ENCODE assay signal across 28 mouse cellular contexts in the genomic region with DNA sequence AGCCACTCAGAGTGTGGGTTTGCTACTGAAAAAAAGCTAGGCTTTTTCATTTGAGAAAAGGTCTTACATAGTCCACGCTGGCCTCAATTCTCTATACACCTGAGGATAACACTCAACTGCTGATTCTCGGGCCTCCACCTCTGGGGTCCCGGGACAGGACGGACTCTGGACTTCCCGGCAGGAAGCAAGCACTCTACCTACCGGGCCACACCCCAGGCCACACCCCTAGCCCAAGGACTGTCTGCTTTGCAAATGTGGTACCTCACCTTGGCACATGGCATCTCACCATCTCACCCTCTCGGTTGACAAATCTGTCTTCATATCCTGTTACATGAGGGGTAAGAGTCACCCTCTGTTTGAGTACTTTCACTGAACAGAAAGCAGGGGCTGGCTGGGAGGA. TPM values are rescaled to one million over a fixed set of nuclear protein-coding genes. Genes with fewer than 3 reads are reported as not detected.
DNase-seq lines count a peak whose midpoint lies in the region; ATAC-seq lines count a peak whose summit lies in the region.
"Had no signal": no experiment of that assay in that cellular context is flagged by ENCODE, and none has a peak within 500 bp of the region (broad histone marks: within the 10 kb centered on the region; RNA-seq: fewer than 3 reads in every experiment).

No protein-coding gene starts in this region.

- peak; percentile 45; the same call in 1 of the 2 replicates for ATAC-seq in granulocyte monocyte progenitor cell, adult 5-6 weeks (replicated peaks; ENCODE audit: poor library complexity, severe bottlenecking)
- ATAC-seq in intestine, embryonic 16.5 days, result peak; percentile 73
- ATAC-seq in hindbrain, embryonic 11.5 days (ENCODE audit: low FRiP score), result no peak
- ATAC-seq: activated CD4-positive, CD25-positive, alpha-beta regulatory T cell, adult 4 months; CD4-positive, CD25-positive, alpha-beta regulatory T cell, adult 4 months; forebrain, embryonic 13.5 days; forebrain, embryonic 15.5 days; Patski had no signal

- DNase-seq in heart, embryonic 10.5 days (ENCODE audit: low spot score), result no peak
- DNase-seq in heart, postnatal 14 days, result no peak
- peak; percentile 49 for DNase-seq in yolk sac, embryonic 10.5 days (ENCODE audit: low spot score)
- DNase-seq in frontal cortex, postnatal 10 days (ENCODE audit: low spot score in 2 of 2), result no peak
- no peak for DNase-seq in left cerebral cortex, postnatal 10 days (ENCODE audit: extremely low spot score in 1 of 2, low spot score in 2 of 2)
- no peak for DNase-seq in hindbrain, embryonic 11.5 days (ENCODE audit: low spot score)
- DNase-seq: adrenal gland, adult 8-10 months; adrenal gland, postnatal 14 days; adrenal gland, postnatal 36 days; B cell, adult 2 months; cerebellum, adult 11-12 months; cerebellum, adult 2 months; cerebellum, adult 9-10 months; cerebellum, postnatal 10 days; cerebellum, postnatal 25 days had no signal

- WGBS in heart, embryonic 10.5 days, result 59% methylated on average over 7 of the region's 7 CpGs
- 46% methylated on average over 7 of the region's 7 CpGs for WGBS in intestine, embryonic 16.5 days
- WGBS in hindbrain, embryonic 11.5 days, result 64% methylated on average over 7 of the region's 7 CpGs

- intact Hi-C loops in heart, postnatal 14 days (cut with DNase I), result no loop called here
- intact Hi-C loops in left cerebral cortex, postnatal 10 days (cut with DNase I), result no loop called here

- peaks cover 22% of the 10 kb centered on the region for H3K27me3 ChIP-seq in heart, embryonic 10.5 days (ENCODE audit: insufficient read depth, poor library complexity, severe bottlenecking)
- no peaks in the 10 kb centered on the region for H3K27me3 ChIP-seq in intestine, embryonic 16.5 days (replicated peaks; ENCODE audit: control insufficient read depth, insufficient read depth, low read length)
- H3K27me3 ChIP-seq in hindbrain, embryonic 11.5 days (ENCODE audit: control insufficient read depth, insufficient read depth, low read length), result no peaks in the 10 kb centered on the region
- H3K27me3 ChIP-seq: forebrain, embryonic 15.5 days; Patski had no signal

- peaks cover 32% of the 10 kb centered on the region for H3K4me1 ChIP-seq in heart, embryonic 10.5 days
- no peaks in the 10 kb centered on the region for H3K4me1 ChIP-seq in intestine, embryonic 16.5 days (ENCODE audit: control insufficient read depth, insufficient read depth, low read length)
- no peaks in the 10 kb centered on the region for H3K4me1 ChIP-seq in hindbrain, embryonic 11.5 days (replicated peaks; ENCODE audit: control insufficient read depth, insufficient read depth, low read length)
- H3K4me1 ChIP-seq: forebrain, embryonic 13.5 days; forebrain, embryonic 15.5 days had no signal

- 0 out of 2 replicates have a peak overlapping the region, but pooled peaks have one; percentile 22 for H3K27ac ChIP-seq in heart, embryonic 10.5 days
- no peak overlapping the region for H3K27ac ChIP-seq in intestine, embryonic 16.5 days (ENCODE audit: low read length)
- no peak overlapping the region for H3K27ac ChIP-seq in hindbrain, embryonic 11.5 days (ENCODE audit: low read depth, low read length)
- H3K27ac ChIP-seq: embryonic facial prominence, embryonic 10.5 days; embryonic facial prominence, embryonic 12.5 days; forebrain, embryonic 13.5 days; forebrain, embryonic 15.5 days had no signal

- H3K4me3 ChIP-seq in heart, embryonic 10.5 days, result no peak overlapping the region
- no peak overlapping the region for H3K4me3 ChIP-seq in intestine, embryonic 16.5 days (ENCODE audit: low read length)
- no peak overlapping the region for H3K4me3 ChIP-seq in hindbrain, embryonic 11.5 days (ENCODE audit: low read depth, low read length)
- H3K4me3 ChIP-seq: embryonic facial prominence, embryonic 10.5 days; embryonic facial prominence, embryonic 12.5 days; forebrain, embryonic 13.5 days; forebrain, embryonic 15.5 days had no signal

- no peaks in the 10 kb centered on the region for H3K9me3 ChIP-seq in heart, embryonic 10.5 days
- H3K9me3 ChIP-seq in intestine, embryonic 16.5 days (ENCODE audit: control insufficient read depth, low read length), result no peaks in the 10 kb centered on the region
- H3K9me3 ChIP-seq in hindbrain, embryonic 11.5 days (ENCODE audit: control insufficient read depth, low read length), result no peaks in the 10 kb centered on the region
- H3K9me3 ChIP-seq: embryonic facial prominence, embryonic 10.5 days; embryonic facial prominence, embryonic 12.5 days; forebrain, embryonic 13.5 days; forebrain, embryonic 15.5 days; G1E had no signal

- no peak overlapping the region for H3K9ac ChIP-seq in intestine, embryonic 16.5 days (ENCODE audit: low read depth, low read length)
- H3K9ac ChIP-seq in hindbrain, embryonic 11.5 days (ENCODE audit: low read depth, low read length), result no peak overlapping the region
- H3K9ac ChIP-seq: embryonic facial prominence, embryonic 12.5 days; forebrain, embryonic 13.5 days; forebrain, embryonic 15.5 days had no signal

- no peaks in the 10 kb centered on the region for H3K36me3 ChIP-seq in heart, embryonic 10.5 days
- no peaks in the 10 kb centered on the region for H3K36me3 ChIP-seq in intestine, embryonic 16.5 days (ENCODE audit: control insufficient read depth, insufficient read depth, low read length)
- no peaks in the 10 kb centered on the region for H3K36me3 ChIP-seq in hindbrain, embryonic 11.5 days (ENCODE audit: control insufficient read depth, insufficient read depth, low read length)
- H3K36me3 ChIP-seq: embryonic facial prominence, embryonic 10.5 days; embryonic facial prominence, embryonic 12.5 days; forebrain, embryonic 15.5 days; G1E had no signal

- no peak overlapping the region for H3K4me2 ChIP-seq in intestine, embryonic 16.5 days (ENCODE audit: low read depth, low read length)
- no peak overlapping the region for H3K4me2 ChIP-seq in hindbrain, embryonic 11.5 days (replicated peaks; ENCODE audit: low read depth, low read length)
- H3K4me2 ChIP-seq: embryonic facial prominence, embryonic 12.5 days; forebrain, embryonic 13.5 days; forebrain, embryonic 15.5 days had no signal

RNA-seq across cellular contexts. Expression of a gene that starts 17.7 kb away (rescaled TPM):
- 95.3 and 106 TPM in 2 replicates for polyA plus RNA-seq in heart, embryonic 10.5 days (2016; fragmentation: Nextera tagmentation; extraction: Ambion mirVana)
- not detected for total RNA-seq in heart, postnatal 14 days (2021)
- total RNA-seq in granulocyte monocyte progenitor cell, adult 5-6 weeks (2014; fragmentation: Nextera tagmentation), result not detected in 2 replicates
- total RNA-seq in granulocyte monocyte progenitor cell, adult 5-6 weeks (2017), result not detected in 2 replicates
- polyA plus RNA-seq in intestine, embryonic 16.5 days (2015; fragmentation: Nextera tagmentation; extraction: Ambion mirVana), result 22.0 and 23.0 TPM in 2 replicates
- total RNA-seq in left cerebral cortex, postnatal 10 days (2021), result not detected
- 0.21 TPM in 1 of 2 replicates, not detected in the other for polyA plus RNA-seq in hindbrain, embryonic 11.5 days (2014; fragmentation: Nextera tagmentation; extraction: Ambion mirVana)
- total RNA-seq: CH12.LX, G1E had no signal
- polyA plus RNA-seq: activated CD4-positive, CD25-positive, alpha-beta regulatory T cell, adult 4 months; CD4-positive, CD25-positive, alpha-beta regulatory T cell, adult 4 months; cerebellum, adult 2 months; cortical plate, adult 2 months; forebrain, embryonic 11.5 days; forebrain, embryonic 13.5 days; forebrain, embryonic 15.5 days; G1E; Patski had no signal

RNA-seq across cellular contexts. Expression of a gene that starts 48.9 kb away (rescaled TPM):
- polyA plus RNA-seq in heart, embryonic 10.5 days (2016; fragmentation: Nextera tagmentation; extraction: Ambion mirVana), result 8.8 and 12.2 TPM in 2 replicates
- total RNA-seq in heart, postnatal 14 days (2021), result 10 to 100 TPM; 34.3 to 35.6 TPM
- total RNA-seq in granulocyte monocyte progenitor cell, adult 5-6 weeks (2014; fragmentation: Nextera tagmentation), result 9.7 and 14.0 TPM in 2 replicates
- 13.3 and 21.9 TPM in 2 replicates for total RNA-seq in granulocyte monocyte progenitor cell, adult 5-6 weeks (2017)
- 5.9 and 6.7 TPM in 2 replicates for polyA plus RNA-seq in intestine, embryonic 16.5 days (2015; fragmentation: Nextera tagmentation; extraction: Ambion mirVana)
- 10 to 100 TPM; 38.5 TPM for total RNA-seq in left cerebral cortex, postnatal 10 days (2021)
- polyA plus RNA-seq in hindbrain, embryonic 11.5 days (2014; fragmentation: Nextera tagmentation; extraction: Ambion mirVana), result 11.8 and 14.3 TPM in 2 replicates
